Mouse (Mus musculus) thymus, postnatal 36 days (tissue): ENCODE data around the gene Peak1.
A peak's percentile ranks its signal among the peaks of the same experiment; 100 is the strongest.

Experiments
- DNase-seq, 2 experiments: peaks; one replicate each; pipeline ENCODE4 v3.0.0; 2022; ENCODE audit warnings: mixed read lengths in 2 of 2

Peak1 gene

DNA sequence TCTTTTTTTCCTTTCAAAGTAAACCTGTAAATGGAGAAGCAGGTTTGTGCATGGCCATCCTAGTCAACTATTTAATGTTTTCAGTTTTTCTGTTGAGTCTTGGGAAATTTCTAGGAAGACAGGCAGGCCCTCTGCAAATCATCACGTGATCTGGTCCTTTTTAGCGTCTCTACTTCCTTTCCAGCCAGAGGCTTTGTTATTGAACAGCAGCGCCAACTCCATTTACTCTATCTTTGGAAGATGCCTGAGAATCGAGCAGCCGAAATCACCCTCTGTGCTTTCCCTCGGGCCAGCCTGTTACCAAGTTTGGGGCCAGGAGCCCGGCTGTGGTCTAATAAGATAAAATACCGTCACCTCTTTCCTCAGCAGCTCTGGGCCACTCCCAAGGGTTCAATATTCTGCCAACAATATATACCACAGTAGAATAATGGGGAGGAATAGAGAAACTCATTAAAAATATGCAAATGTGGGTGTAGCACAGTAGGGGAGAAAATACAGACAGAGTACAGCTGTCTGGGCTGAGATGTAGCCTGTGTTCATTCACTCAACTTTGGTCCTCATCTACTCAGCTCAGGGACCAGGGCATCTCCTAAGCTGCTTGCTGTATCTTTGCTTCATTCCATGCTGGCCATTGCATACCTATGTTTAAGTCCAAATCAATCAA lies 237.6 kb downstream of the Peak1 start:
- DNase-seq, result no peak

DNA sequence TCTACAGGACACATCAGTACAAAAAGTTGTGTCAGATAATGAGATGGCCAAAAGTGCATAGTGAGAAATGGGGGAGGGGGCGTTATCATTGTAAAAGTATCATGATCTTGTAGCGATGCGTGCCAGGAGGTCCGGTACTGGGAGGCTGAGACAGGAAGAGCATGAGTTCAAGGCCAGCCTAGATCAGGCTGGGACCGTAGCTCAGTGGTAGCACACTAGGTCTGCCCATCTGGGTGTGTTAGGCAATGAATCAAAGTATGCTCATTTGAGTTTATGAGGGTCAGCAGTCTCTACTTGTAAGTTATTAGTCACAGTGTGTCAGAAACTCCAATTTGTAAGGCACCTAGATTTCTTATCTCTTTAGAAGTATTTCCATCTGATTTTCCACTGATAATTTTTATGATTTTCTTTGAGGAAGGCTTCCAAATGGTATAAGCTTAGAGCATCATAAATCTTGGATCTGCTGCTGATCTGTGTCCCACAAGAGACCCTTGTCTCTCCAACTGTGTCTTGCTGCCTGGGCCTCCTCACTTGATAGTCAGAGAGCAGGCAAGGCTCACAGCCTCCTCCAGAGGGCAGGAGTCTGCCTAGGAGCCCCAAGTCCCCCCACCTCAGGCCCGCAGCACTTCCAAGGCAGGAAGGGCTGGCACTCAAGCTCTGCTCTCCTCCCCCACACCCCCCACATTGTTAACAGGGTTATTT lies 238.3 kb downstream of the Peak1 start:
- peak; percentile 47 to 67 for DNase-seq

DNA sequence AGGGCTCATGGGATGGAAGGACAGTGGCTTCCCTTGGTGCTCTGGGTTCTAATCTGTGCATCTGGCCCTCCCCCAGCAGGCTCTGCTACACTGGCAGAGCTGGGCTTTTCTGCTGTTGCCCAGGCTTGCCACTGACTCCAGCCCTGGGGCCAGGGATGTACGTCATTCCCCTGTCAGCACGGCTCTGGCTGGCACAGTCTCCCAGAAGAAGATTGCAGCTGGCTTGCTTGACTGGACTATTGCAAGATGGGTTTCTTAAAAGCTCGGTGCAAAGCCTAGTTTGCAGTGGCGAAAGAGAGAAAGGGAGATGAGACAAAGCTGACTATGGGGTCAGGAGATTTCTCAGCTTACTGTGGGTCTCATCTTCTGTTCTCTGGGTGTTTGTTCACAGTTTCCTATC lies 240.5 kb downstream of the Peak1 start:
- DNase-seq, result no peak

DNA sequence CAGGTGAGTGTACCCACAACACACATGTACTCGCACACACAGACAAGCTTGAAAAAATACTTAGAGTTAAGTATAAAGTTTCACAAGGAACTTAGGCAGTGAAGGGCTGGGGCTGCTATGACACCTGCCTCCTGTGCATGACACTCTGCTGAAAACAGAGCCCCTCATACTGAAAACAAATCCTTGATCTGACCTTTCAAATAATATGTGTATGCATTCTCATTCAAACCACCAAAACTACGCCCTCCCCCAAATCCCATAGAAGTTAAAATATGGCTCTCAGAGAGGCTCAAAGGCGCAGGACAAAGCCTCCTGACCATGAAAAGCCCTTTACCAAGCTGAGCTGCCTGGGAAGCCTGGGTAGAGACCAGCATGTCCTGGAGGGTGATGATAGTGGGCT lies 242.6 kb downstream of the Peak1 start:
- no peak for DNase-seq

DNA sequence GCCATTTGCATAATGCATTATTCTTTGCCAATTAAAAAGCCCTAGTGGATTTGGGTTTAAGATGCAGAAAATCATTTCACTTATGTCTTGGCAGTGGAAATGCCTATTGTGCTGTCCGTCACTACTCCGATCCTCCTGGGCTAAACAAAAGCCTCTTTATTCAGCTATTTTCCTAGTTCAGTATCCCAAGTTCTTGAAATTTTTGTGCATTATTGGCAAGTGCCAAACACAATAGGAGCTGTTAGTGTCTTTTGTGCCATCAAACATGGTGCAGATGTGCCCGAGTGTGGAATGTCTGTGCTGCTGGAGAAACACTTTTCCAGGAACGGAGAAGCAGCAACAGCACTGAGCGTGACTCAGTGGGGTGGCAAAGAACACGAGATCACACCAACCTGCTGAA lies 250.2 kb downstream of the Peak1 start:
- DNase-seq, result no peak

DNA sequence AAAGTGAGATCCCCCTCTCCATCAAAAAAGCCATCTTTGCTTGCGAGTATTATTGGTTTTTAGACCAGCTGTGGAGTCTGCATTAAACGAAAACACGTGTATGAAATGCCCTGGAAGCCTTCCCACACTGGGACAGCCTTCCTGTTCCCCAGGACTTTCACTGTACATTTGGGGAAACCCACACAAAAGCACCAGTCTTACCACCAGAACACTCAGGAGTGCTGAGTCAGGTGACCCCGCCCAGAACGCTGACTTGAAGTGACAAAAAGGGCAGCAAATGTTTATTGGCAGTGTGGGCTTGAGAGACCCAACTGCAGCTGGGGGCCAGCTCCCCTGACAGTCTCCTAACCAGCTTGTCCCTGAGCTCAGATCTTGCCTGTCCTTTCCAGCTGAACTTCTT lies 251.7 kb downstream of the Peak1 start:
- DNase-seq, result peak in 1 of 2 experiments; percentile 16

DNA sequence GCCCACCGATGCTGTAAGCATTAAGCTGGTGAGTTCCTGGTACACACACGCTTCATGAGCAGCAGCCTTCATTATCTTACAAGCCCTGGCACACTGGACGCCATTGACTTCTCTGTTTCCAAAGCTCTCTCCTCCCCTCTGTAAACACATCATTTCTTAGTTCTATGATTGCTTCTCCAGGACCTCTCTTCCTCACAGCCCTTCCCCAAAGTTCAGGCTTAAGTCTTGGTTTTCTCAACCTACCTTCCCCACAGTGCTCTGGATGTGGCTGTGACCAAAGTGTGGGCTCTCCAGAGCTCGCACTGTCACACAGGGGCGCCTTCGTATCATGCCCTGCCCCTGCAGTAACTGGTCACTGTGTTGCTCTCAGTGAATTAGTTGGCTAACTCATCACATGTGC lies 252.5 kb downstream of the Peak1 start, which contains the start of gene Tspan3:
Gene Tspan3 (minus strand): TSS at position 101 of the 400 bp plus-strand sequence.
- no peak for DNase-seq

DNA sequence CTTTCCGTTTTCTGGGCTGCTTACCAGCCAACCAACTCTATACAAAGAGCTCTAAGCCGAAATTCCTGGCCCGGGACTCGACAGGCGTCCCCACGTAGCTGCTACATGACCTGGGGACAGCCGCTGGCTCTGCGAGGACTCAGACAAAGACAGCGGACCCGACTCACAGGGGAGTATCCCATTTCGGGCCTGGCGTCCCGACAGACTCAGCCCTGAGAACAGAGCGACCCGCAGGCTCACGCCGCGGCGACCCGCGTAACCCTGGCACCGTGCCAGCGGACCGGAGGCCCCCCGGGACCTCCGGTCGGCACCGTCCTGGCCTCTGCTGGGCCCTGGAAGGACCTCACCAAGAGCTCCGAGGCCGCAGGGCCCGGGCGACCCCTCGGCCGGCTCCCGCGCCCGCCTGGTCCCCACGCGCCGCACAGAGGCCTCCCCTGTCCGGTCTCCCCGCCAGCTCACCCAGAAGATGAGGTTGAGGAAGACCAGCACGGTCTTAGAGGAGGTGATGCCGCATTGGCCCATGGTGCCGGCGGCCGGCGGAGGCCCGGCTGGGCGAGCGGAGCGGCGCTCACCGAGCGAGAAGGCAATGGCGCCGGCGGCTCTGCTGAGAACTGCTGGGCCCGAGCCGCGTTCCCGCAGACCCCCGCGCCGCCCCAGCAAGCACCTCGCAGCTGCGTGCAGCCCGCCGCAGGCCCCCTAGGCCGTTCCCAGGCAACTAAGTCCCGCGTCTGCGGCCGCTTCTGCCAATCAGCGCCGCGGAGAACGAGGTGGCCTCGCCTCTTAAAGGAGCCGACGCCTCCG lies 257.3 kb downstream of the Peak1 start:
- DNase-seq, result peak; percentile 86 to 89

DNA sequence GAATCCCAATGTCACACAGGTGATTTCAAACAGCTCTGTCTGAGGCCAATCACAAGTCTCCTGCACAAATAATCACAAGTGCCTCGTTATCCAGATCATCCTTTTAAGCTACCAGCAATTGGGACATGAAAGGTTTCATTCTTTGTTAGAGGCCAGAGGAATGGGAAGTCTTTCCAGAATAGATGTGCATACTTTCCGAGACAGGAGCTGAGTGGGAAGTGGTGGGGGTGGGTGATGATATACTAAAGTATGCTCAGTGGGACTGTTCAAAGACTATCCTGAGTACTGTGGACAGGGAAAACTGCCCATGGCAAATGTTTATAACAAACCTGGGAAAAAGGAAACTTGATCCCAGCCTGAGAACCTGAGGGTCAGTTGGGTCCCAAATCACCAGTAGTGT lies 258.4 kb downstream of the Peak1 start:
- DNase-seq, result no peak

DNA sequence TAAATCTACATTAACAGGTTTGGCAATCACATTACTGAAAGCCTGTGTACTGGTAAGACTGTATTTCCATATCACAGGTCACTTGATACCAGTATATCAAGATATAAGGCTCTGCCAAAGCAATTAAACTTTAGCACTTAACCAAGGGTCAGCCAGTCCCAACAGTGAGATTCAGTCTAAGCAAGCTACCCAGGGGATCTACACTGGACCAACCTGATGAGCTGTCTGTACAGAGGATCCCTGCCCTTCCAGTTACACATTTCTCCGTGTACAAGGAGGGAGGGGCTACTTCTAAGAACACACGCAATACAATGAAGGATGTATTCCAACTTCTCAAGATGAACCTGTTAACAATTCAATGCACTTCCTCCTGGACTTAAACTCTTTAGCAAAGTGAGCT lies 259.8 kb downstream of the Peak1 start:
- no peak for DNase-seq

DNA sequence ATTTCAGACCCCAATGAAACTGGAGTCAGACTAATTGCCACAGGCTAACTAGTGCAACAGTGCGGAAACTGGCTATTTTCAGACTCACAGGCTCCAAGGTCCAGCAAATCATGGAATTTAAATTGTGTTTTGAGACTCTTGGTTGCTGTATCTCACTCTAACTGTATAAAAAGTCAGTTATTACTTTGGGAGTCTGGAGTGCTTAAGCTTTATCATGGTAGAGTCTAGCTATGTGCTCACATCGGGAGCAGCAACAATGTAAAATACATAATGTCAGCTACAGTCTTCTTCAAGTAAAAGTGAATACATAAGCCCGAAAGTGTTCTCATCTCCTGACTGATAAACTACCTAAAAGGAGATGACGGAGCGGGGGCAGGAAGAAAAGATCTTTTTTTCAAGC lies 263.3 kb downstream of the Peak1 start:
- no peak for DNase-seq

DNA sequence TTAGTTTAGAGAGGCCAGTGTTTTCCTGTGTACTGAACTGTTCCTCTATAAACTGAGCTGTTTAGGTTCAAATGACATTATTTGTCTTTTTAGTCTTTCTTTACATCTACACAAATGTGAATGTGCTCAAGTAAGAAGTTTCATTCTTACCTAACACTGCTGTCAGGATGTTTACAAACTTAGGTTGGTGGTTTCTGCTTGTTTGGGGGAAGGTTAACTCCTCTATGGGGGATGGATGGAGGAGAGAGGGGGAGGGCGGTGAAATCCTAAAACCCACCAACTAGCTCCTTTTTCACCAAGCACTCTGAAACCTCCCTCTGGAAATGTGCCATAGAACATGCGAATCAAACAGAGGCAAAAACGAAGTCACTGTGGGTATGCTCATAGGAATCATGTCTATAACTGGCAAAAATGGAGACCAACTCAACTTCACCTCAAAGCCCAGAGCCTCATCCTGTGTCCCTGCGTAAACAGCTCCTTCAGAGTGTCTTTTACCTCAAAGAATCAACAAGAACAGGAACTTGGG lies 265.3 kb downstream of the Peak1 start:
- no peak for DNase-seq

DNA sequence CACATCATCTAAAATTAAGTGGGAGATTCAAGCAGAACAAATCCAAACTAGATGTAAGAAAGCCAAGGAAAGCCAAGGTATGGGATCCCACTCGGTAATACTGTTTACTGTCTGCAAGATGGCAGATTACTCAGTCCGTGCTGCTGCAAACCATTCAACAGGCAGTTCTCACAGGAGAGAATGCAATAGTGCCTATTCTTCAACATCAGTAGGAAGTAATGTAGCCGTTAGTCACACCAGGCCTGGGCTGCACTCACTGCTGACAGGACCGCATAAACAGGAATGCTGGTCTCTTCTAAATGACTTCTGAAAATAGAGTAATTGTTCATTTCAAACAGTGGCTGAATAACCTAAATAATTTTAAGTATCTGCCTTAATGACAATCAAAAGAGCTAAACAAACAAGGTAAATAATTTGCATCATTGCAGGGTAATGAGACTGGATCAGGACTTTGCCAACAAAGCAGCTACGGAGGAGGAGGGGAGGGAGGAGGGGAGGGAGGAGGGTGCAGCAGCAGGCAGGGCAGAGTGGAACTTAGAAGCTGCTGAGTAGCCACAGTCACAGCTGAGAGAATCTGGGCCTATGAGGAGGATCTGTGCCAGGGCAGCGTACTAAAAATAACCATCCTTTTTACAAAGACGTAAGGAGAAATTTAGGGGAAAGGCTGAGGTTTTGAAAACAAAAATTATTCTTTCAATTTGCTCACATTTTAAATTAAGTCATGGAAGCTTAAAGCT lies 266.0 kb downstream of the Peak1 start:
- DNase-seq, result no peak
